Mouse (Mus musculus) E14TG2a.4 (cell line): ENCODE data around the gene Gm21954.

ENCODE experiments used
- CTCF ChIP-seq: conservative IDR thresholded peaks from 2 replicates; pipeline ENCODE4 v1.5.1; 2014; ENCODE audit warnings: low read length
- NANOG ChIP-seq: IDR thresholded peaks from 2 replicates; pipeline ENCODE4 v1.6.1; 2014; ENCODE audit warnings: borderline replicate concordance, low read length, mixed read lengths
- POU5F1 ChIP-seq: IDR thresholded peaks from 2 replicates; pipeline ENCODE4 v1.6.1; 2014; ENCODE audit warnings: low read length, borderline replicate concordance

DNA sequence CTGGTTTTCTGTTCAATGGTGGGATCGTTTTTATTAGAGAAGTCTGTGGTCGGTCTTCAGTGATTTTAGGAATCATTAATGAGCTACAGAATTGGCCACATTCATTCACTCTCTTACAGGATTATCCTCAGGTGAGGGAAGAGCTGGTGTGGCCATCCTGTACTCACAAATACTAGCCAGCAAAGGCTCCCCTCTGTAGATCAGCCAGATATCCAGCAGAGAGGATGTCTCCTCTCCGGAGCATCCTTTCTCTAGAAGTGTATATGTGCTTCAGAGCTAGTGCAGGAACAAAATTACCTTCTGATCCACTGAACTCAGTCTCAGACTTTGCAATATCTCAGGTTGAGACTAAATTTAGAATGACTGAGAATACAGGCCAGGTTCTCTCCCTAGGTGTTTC, 7.8 kb downstream of the Gm21954 start:
- TF ChIP-seq CTCF, result no peak
- no peak for TF ChIP-seq NANOG
- TF ChIP-seq POU5F1, result no peak
